Mouse (Mus musculus): Measurements from ENCODE around the gene Dmd. TPM values are rescaled to one million over a fixed set of nuclear protein-coding genes. Genes with fewer than 3 reads are reported as not detected.

Gene Dmd
- total and polyA plus RNA-seq, 3 experiments = not detected

DNA sequence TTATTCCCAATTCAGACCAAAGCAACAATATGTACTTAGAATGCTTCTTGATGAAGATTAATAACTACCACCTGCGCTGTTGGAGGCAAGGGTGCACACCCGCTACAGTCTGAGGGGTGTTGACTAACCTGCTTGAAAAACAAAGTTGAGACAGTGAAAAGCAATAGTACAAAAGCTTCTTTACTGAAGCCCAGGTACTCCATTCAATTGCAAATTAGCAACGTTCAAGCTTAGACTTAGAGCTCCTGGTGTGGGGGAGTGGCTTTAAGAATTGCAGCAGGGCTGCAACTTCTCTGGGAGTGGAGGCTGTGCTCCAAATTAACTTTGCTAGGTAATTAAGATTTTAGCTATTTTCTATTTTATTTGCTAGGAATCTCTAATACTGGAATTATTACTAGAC, 1495.3 kb downstream of the Dmd start (continued):
- no peak for TF ChIP-seq UBTF (IDR thresholded peaks at IDR 0.05; ENCODE audit: borderline replicate concordance, insufficient read depth, low read depth, low read length)

DNA sequence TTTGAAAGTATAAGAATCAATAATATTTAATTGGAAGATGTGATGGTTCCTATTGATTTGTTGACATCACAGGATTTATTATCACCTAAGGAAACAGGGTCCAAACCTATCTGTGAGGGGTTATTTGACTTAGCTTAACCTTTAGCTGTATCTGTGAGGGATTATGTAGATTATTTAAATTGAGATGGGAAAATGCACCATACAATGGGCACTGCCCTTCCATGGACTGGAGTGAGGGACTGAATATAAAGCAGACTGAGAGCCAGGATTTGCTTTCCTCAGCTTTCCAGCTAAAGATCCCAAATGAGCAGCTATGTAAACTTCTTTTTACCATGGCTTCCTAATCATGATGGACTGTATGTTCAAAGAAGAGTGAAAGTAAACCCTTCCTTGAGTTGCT, 1496.0 kb downstream of the Dmd start:
- Histone ChIP-seq H3K27ac (ENCODE audit: control insufficient read depth, low read depth, low read length) (no peak overlapping the region), H3K4me3 (ENCODE audit: control insufficient read depth in 1 of 2, insufficient read depth in 1 of 2, low read depth in 2 of 2, low read length in 2 of 2) (no peak overlapping the region), H3K4me1 (ENCODE audit: control insufficient read depth in 1 of 2, insufficient read depth in 2 of 2, low read length in 2 of 2) (no peaks in the 10 kb centered on the region), H3K9me3 (replicated peaks; ENCODE audit: insufficient read depth, low read length) (no peaks in the 10 kb centered on the region), H3K9ac (ENCODE audit: control insufficient read depth, low read depth, low read length, poor library complexity, severe bottlenecking) (no peak overlapping the region), H3K36me3 (ENCODE audit: control insufficient read depth in 1 of 2, insufficient read depth in 2 of 2, low read length in 2 of 2) (no peaks in the 10 kb centered on the region), H3K27me3 (ENCODE audit: control insufficient read depth in 1 of 2, insufficient read depth in 2 of 2, low read length in 2 of 2) (no peaks in the 10 kb centered on the region), H3K79me2 (ENCODE audit: control insufficient read depth, insufficient read depth, low read length, poor library complexity) (no peaks in the 10 kb centered on the region)
- TF ChIP-seq CTCF (IDR thresholded peaks at IDR 0.05 in 2 of 3, conservative IDR thresholded peaks at IDR 0.05 in 1 of 3; ENCODE audit: control insufficient read depth in 1 of 3, insufficient read depth in 1 of 3, low read depth in 2 of 3, low read length in 3 of 3, poor library complexity in 1 of 3, severe bottlenecking in 1 of 3) (no peak), POLR2A (IDR thresholded peaks at IDR 0.05; ENCODE audit: control insufficient read depth in 1 of 2, insufficient read depth in 1 of 2, low read depth in 1 of 2, low read length in 2 of 2, poor library complexity in 1 of 2) (no peak), USF1 (IDR thresholded peaks at IDR 0.05; ENCODE audit: low read depth, low read length) (no peak), NELFE (IDR thresholded peaks at IDR 0.05; ENCODE audit: low read depth, low read length) (no peak), GABPA (IDR thresholded peaks at IDR 0.05; ENCODE audit: low read depth, low read length) (no peak), NRF1 (IDR thresholded peaks at IDR 0.05; ENCODE audit: insufficient read depth, low read depth, low read length, poor library complexity, severe bottlenecking) (no peak), ZNF384 (IDR thresholded peaks at IDR 0.05; ENCODE audit: low read depth, low read length) (no peak), CHD2 (IDR thresholded peaks at IDR 0.05; ENCODE audit: low read length) (no peak), MYB (IDR thresholded peaks at IDR 0.05; ENCODE audit: low read depth, low read length) (no peak), ELF1 (IDR thresholded peaks at IDR 0.05; ENCODE audit: low read depth, low read length) (no peak), KAT2A (conservative IDR thresholded peaks at IDR 0.05; ENCODE audit: low read depth, low read length) (no peak), TAL1 (IDR thresholded peaks at IDR 0.05; ENCODE audit: low read length) (no peak), TCF12 (IDR thresholded peaks at IDR 0.05; ENCODE audit: low read depth, low read length) (no peak), ETS1 (IDR thresholded peaks at IDR 0.05; ENCODE audit: low read depth, low read length) (no peak), HCFC1 (IDR thresholded peaks at IDR 0.05; ENCODE audit: low read depth, low read length) (no peak), UBTF (IDR thresholded peaks at IDR 0.05; ENCODE audit: borderline replicate concordance, insufficient read depth, low read depth, low read length) (no peak), CHD1 (IDR thresholded peaks at IDR 0.05; ENCODE audit: low read depth, low read length) (no peak), SMC3 (IDR thresholded peaks at IDR 0.05; ENCODE audit: low read depth, low read length) (no peak), USF2 (IDR thresholded peaks at IDR 0.05; ENCODE audit: borderline replicate concordance in 1 of 2, insufficient read depth in 1 of 2, low read depth in 1 of 2, low read length in 2 of 2) (no peak)
- no peak for DNase-seq (ENCODE audit: low read depth, low spot score)

DNA sequence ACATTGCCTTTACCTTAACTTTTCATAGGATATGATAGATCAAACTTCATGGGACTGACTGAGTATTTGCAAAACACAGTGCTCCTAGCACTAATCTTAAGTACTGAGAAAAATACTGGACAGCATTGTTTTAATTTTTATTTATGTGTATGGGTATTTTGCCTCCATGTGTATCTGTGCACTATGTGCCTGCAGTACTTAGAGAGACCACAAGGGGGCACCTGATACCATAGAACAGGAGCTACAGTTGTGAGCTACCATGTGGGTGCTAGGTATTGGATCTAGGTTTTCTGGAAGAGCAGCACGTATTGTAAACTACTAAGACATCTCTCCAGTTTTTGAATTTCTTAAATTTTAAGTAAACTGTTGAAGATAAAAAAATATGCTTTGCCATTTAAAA, 1505.8 kb downstream of the Dmd start:
- Histone ChIP-seq H3K9ac (ENCODE audit: control insufficient read depth, low read depth, low read length, poor library complexity, severe bottlenecking) (no peak overlapping the region), H3K27me3 (ENCODE audit: control insufficient read depth in 1 of 2, insufficient read depth in 2 of 2, low read length in 2 of 2) (no peaks in the 10 kb centered on the region), H3K4me3 (ENCODE audit: control insufficient read depth in 1 of 2, insufficient read depth in 1 of 2, low read depth in 2 of 2, low read length in 2 of 2) (no peak overlapping the region), H3K27ac (ENCODE audit: control insufficient read depth, low read depth, low read length) (no peak overlapping the region), H3K4me1 (ENCODE audit: control insufficient read depth in 1 of 2, insufficient read depth in 2 of 2, low read length in 2 of 2) (no peaks in the 10 kb centered on the region), H3K36me3 (ENCODE audit: control insufficient read depth in 1 of 2, insufficient read depth in 2 of 2, low read length in 2 of 2) (no peaks in the 10 kb centered on the region), H3K9me3 (replicated peaks; ENCODE audit: insufficient read depth, low read length) (no peaks in the 10 kb centered on the region), H3K79me2 (ENCODE audit: control insufficient read depth, insufficient read depth, low read length, poor library complexity) (no peaks in the 10 kb centered on the region)
- peak; percentile 34 for DNase-seq (ENCODE audit: low read depth, low spot score)
- no peak for TF ChIP-seq MAZ (IDR thresholded peaks at IDR 0.05; ENCODE audit: low read depth, low read length)
- TF ChIP-seq ELF1 (IDR thresholded peaks at IDR 0.05; ENCODE audit: low read depth, low read length) = no peak
- peak; percentile 54 for TF ChIP-seq RAD21 (IDR thresholded peaks at IDR 0.05; ENCODE audit: low read depth, low read length)
- no peak for TF ChIP-seq BHLHE40 (IDR thresholded peaks at IDR 0.05; ENCODE audit: borderline replicate concordance, low read depth, low read length)
- peak; percentile 32 to 52 (median 33); a peak in 4 of 6 replicates for TF ChIP-seq CTCF (IDR thresholded peaks at IDR 0.05 in 2 of 3, conservative IDR thresholded peaks at IDR 0.05 in 1 of 3; ENCODE audit: control insufficient read depth in 1 of 3, insufficient read depth in 1 of 3, low read depth in 2 of 3, low read length in 3 of 3, poor library complexity in 1 of 3, severe bottlenecking in 1 of 3)
- no peak for TF ChIP-seq POLR2AphosphoS5 (IDR thresholded peaks at IDR 0.05; ENCODE audit: borderline replicate concordance, low read depth, low read length)
- no peak for TF ChIP-seq USF2 (IDR thresholded peaks at IDR 0.05; ENCODE audit: borderline replicate concordance in 1 of 2, insufficient read depth in 1 of 2, low read depth in 1 of 2, low read length in 2 of 2)
- no peak for TF ChIP-seq ZMIZ1 (IDR thresholded peaks at IDR 0.05; ENCODE audit: low read depth, low read length)
- no peak for TF ChIP-seq TCF12 (IDR thresholded peaks at IDR 0.05; ENCODE audit: low read depth, low read length)
- no peak for TF ChIP-seq E2F4 (IDR thresholded peaks at IDR 0.05; ENCODE audit: borderline replicate concordance, low read depth, low read length)
- no peak for TF ChIP-seq TBP (IDR thresholded peaks at IDR 0.05; ENCODE audit: low read depth, low read length)
- TF ChIP-seq MEF2A (IDR thresholded peaks at IDR 0.05; ENCODE audit: extremely low read depth, insufficient replicate concordance, low read depth, low read length, poor library complexity, severe bottlenecking) = no peak
- no peak for TF ChIP-seq UBTF (IDR thresholded peaks at IDR 0.05; ENCODE audit: borderline replicate concordance, insufficient read depth, low read depth, low read length)
- no peak for TF ChIP-seq GABPA (IDR thresholded peaks at IDR 0.05; ENCODE audit: low read depth, low read length)
- peak; percentile 68 for TF ChIP-seq SMC3 (IDR thresholded peaks at IDR 0.05; ENCODE audit: low read depth, low read length)
- TF ChIP-seq CHD2 (IDR thresholded peaks at IDR 0.05; ENCODE audit: low read length) = no peak
- no peak for TF ChIP-seq MYB (IDR thresholded peaks at IDR 0.05; ENCODE audit: low read depth, low read length)
